Mouse (Mus musculus): ENCODE data around the gene D630045J12Rik. TPM values are rescaled to one million over a fixed set of nuclear protein-coding genes. Genes with fewer than 3 reads are reported as not detected.

The D630045J12Rik gene
- polyA plus RNA-seq, 1 experiment = 0.35 TPM

- Histone ChIP-seq H3K4me3 (ENCODE audit: low read depth, low read length) (no peak overlapping the region), H3K36me3 (ENCODE audit: control insufficient read depth, insufficient read depth, low read length) (no peaks in the 10 kb centered on the region), H3K4me1 (ENCODE audit: control insufficient read depth, insufficient read depth, insufficient read length, low read length) (no peaks in the 10 kb centered on the region), H3K27me3 (ENCODE audit: control insufficient read depth, insufficient read depth, low read length) (no peaks in the 10 kb centered on the region), H3K27ac (ENCODE audit: insufficient read depth, low read depth, low read length) (no peak overlapping the region)
- 72% methylated on average over 4 of the region's 4 CpGs for WGBS
- TF ChIP-seq CTCF (IDR thresholded peaks at IDR 0.05; ENCODE audit: extremely low read depth, insufficient read length, insufficient replicate concordance, low read depth, low read length) = no peak
- no peak for TF ChIP-seq POLR2A (IDR thresholded peaks at IDR 0.05; ENCODE audit: low read depth, low read length)
These were observed 50.0 kb downstream of the D630045J12Rik start for GRCm38 (mm10) chr6:38203820-38204219.

DNA sequence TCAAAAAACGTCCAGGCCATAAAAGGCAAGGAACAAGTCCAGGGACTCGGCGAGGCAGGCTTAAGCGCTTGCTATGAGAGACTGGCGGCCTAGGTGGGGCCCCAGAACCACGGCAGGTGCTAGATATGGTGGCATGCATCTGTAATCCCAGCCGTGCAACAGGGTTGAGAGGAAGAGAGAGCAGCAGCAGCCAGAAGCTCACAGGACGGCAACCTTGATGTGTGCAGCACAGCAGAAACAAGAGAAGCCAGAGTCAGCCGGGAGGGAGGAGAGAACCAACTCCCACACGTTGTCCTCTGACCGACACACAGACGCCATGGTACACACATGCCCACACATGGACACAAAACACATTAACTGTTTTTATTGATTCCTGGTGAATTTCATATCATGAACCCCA lies 51.0 kb downstream of the D630045J12Rik start:
- H3K27ac ChIP-seq (ENCODE audit: insufficient read depth, low read depth, low read length) = no peak overlapping the region
- no peaks in the 10 kb centered on the region for H3K36me3 ChIP-seq (ENCODE audit: control insufficient read depth, insufficient read depth, low read length)
- TF ChIP-seq POLR2A (IDR thresholded peaks at IDR 0.05; ENCODE audit: low read depth, low read length) = no peak
- TF ChIP-seq CTCF (IDR thresholded peaks at IDR 0.05; ENCODE audit: extremely low read depth, insufficient read length, insufficient replicate concordance, low read depth, low read length) = no peak
- no peaks in the 10 kb centered on the region for H3K4me1 ChIP-seq (ENCODE audit: control insufficient read depth, insufficient read depth, insufficient read length, low read length)
- H3K4me3 ChIP-seq (ENCODE audit: low read depth, low read length) = no peak overlapping the region
- no peaks in the 10 kb centered on the region for H3K27me3 ChIP-seq (ENCODE audit: control insufficient read depth, insufficient read depth, low read length)
- WGBS = 45% methylated on average over 12 of the region's 12 CpGs

- 84% methylated on average over 5 of the region's 5 CpGs for WGBS
- no peaks in the 10 kb centered on the region for H3K4me1 ChIP-seq (ENCODE audit: control insufficient read depth, insufficient read depth, insufficient read length, low read length)
- no peak overlapping the region for H3K4me3 ChIP-seq (ENCODE audit: low read depth, low read length)
- H3K27me3 ChIP-seq (ENCODE audit: control insufficient read depth, insufficient read depth, low read length) = no peaks in the 10 kb centered on the region
- H3K36me3 ChIP-seq (ENCODE audit: control insufficient read depth, insufficient read depth, low read length) = no peaks in the 10 kb centered on the region
- TF ChIP-seq CTCF (IDR thresholded peaks at IDR 0.05; ENCODE audit: extremely low read depth, insufficient read length, insufficient replicate concordance, low read depth, low read length) = no peak
- TF ChIP-seq POLR2A (IDR thresholded peaks at IDR 0.05; ENCODE audit: low read depth, low read length) = no peak
- no peak overlapping the region for H3K27ac ChIP-seq (ENCODE audit: insufficient read depth, low read depth, low read length)
These were observed 52.3 kb downstream of the D630045J12Rik start for GRCm38 (mm10) chr6:38201495-38201894.

GRCm38 (mm10) chr6:38199599-38199998 lies 54.2 kb downstream of the D630045J12Rik start:
- Histone ChIP-seq H3K27ac (ENCODE audit: insufficient read depth, low read depth, low read length) (no peak overlapping the region), H3K4me1 (ENCODE audit: control insufficient read depth, insufficient read depth, insufficient read length, low read length) (no peaks in the 10 kb centered on the region), H3K27me3 (ENCODE audit: control insufficient read depth, insufficient read depth, low read length) (no peaks in the 10 kb centered on the region), H3K36me3 (ENCODE audit: control insufficient read depth, insufficient read depth, low read length) (no peaks in the 10 kb centered on the region), H3K4me3 (ENCODE audit: low read depth, low read length) (no peak overlapping the region)
- 90% methylated on average over 6 of the region's 6 CpGs for WGBS
- TF ChIP-seq CTCF (IDR thresholded peaks at IDR 0.05; ENCODE audit: extremely low read depth, insufficient read length, insufficient replicate concordance, low read depth, low read length) (no peak), POLR2A (IDR thresholded peaks at IDR 0.05; ENCODE audit: low read depth, low read length) (no peak)

DNA sequence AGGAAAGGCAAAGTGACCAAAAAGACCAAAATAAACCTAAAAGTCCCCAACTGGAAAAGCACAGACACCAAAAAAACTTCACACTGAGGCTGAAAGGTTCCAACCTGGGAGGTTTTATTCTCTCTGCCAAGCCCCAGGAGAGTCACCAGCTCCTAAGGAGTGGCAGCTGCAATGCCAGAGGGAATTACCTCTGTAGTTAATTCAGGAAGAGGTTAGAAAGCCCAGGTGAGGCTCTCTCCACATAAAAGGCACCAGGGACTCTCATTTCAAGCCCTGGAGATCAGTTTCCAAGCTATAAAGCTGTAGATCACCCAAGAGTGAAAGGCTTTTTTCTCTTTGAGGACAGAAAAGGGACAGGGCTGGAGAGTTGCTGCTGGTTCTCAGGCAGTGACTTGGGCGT lies 55.1 kb downstream of the D630045J12Rik start:
- no peaks in the 10 kb centered on the region for H3K4me1 ChIP-seq (ENCODE audit: control insufficient read depth, insufficient read depth, insufficient read length, low read length)
- WGBS = 100% methylated on average over 1 of the region's 1 CpGs
- no peaks in the 10 kb centered on the region for H3K36me3 ChIP-seq (ENCODE audit: control insufficient read depth, insufficient read depth, low read length)
- TF ChIP-seq POLR2A (IDR thresholded peaks at IDR 0.05; ENCODE audit: low read depth, low read length) = no peak
- TF ChIP-seq CTCF (IDR thresholded peaks at IDR 0.05; ENCODE audit: extremely low read depth, insufficient read length, insufficient replicate concordance, low read depth, low read length) = no peak
- no peaks in the 10 kb centered on the region for H3K27me3 ChIP-seq (ENCODE audit: control insufficient read depth, insufficient read depth, low read length)
- no peak overlapping the region for H3K27ac ChIP-seq (ENCODE audit: insufficient read depth, low read depth, low read length)
- H3K4me3 ChIP-seq (ENCODE audit: low read depth, low read length) = no peak overlapping the region

DNA sequence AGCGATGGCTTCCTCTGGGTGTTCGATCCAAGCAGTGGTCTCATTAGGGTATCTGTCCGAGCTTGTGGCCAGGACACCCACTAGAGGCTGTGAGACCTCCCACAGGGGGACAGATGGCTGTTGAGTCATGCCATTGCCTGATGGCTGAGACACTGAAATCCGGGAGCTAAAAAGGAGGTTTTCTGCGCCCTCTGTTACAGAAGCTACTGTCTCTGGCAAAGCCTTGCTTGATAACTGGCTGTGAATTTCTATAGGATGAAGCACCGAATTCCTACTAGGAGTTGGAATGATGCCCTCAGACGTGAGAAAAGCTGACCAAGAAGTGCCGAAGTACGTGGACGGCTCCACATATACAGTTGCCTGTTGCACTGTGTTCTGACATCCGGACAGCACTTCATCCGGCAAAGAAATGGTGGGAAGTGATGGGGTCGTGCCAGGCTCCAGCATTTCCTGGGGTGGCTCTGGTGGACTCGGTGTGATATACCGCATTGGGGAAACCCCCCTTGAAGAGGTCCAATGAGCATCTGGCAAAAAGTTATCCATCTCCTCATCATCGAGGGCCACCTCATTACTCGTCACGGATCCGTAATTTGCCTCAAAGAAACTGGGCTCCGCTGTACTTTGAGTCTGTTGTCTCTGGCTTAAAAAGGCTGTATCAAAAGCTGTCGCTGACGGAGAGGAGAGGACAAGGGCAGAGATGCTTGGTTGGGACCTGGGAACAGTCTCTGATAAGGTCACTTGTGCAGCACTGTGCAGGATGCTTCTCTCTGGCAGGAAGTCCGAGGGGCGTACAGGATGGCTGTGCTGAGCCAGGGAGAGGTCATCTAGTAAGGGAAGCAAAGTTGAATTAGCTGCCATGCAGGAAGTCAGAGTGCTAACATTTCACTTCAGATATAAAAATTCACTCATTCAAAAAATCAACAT lies 57.3 kb downstream of the D630045J12Rik start:
- H3K36me3 ChIP-seq (ENCODE audit: control insufficient read depth, insufficient read depth, low read length) = no peaks in the 10 kb centered on the region
- WGBS = 94% methylated on average over 24 of the region's 24 CpGs
- H3K4me1 ChIP-seq (ENCODE audit: control insufficient read depth, insufficient read depth, insufficient read length, low read length) = no peaks in the 10 kb centered on the region
- no peak for TF ChIP-seq POLR2A (IDR thresholded peaks at IDR 0.05; ENCODE audit: low read depth, low read length)
- no peak for TF ChIP-seq CTCF (IDR thresholded peaks at IDR 0.05; ENCODE audit: extremely low read depth, insufficient read length, insufficient replicate concordance, low read depth, low read length)
- H3K27me3 ChIP-seq (ENCODE audit: control insufficient read depth, insufficient read depth, low read length) = no peaks in the 10 kb centered on the region
- H3K4me3 ChIP-seq (ENCODE audit: low read depth, low read length) = no peak overlapping the region
- no peak overlapping the region for H3K27ac ChIP-seq (ENCODE audit: insufficient read depth, low read depth, low read length)

DNA sequence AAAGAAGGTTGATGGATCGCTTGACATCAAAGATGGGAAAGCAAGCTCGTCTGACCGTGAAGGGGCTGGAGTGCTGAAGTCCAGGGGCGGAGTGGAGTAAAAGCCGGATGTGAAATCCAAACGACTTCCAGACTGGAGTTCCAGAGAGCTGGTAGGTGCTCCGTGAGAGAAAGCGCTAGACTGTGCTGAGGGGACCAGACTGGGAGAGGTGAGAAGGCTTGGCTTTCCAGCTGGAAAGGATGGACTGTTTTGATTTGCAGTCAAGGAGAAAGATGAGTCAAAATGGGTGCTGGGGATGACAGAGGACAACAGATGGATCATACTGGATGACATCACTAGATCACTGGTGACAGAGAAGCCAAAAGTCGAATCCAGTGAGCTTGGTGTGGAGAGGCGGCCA lies 58.5 kb downstream of the D630045J12Rik start:
- no peak overlapping the region for H3K27ac ChIP-seq (ENCODE audit: insufficient read depth, low read depth, low read length)
- no peaks in the 10 kb centered on the region for H3K27me3 ChIP-seq (ENCODE audit: control insufficient read depth, insufficient read depth, low read length)
- no peaks in the 10 kb centered on the region for H3K4me1 ChIP-seq (ENCODE audit: control insufficient read depth, insufficient read depth, insufficient read length, low read length)
- no peaks in the 10 kb centered on the region for H3K36me3 ChIP-seq (ENCODE audit: control insufficient read depth, insufficient read depth, low read length)
- TF ChIP-seq POLR2A (IDR thresholded peaks at IDR 0.05; ENCODE audit: low read depth, low read length) (no peak), CTCF (IDR thresholded peaks at IDR 0.05; ENCODE audit: extremely low read depth, insufficient read length, insufficient replicate concordance, low read depth, low read length) (no peak)
- 79% methylated on average over 10 of the region's 10 CpGs for WGBS
- H3K4me3 ChIP-seq (ENCODE audit: low read depth, low read length) = no peak overlapping the region

Measured in small intestine, adult 2 months (tissue).